Mouse (Mus musculus): ENCODE results near the gene Calm2.

DNA sequence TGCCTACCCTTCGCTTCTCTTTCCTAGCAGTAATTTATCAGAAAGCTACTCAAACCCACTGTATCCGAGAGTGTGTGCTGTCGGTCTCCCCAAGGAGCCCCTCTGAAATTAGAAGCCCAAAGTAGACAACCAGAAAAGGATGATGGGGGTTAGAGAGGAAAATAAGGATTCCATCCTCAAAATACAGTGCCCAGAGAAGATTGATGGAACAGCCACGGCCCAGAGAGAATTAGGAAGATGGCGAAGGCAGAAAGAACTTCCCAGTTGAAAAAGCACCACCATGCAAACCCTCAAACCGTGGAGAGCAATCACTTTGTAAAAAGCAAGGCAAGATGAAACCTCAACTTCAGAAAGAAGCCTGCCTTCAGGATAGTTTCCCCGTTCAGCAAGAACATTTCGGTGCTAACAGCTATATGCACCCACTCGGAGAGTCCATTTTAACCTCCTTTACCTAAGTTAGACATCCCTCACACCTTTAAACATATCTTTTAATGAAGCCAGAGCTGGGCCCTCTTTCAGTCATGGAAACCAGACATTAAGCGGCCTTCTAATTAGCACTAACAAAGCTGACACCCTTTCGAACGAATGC lies 971 bp upstream of the Calm2 start:
- no peak for TF ChIP-seq POLR2A (IDR thresholded peaks at IDR 0.05; ENCODE audit: low read depth, low read length)
- no peak for TF ChIP-seq CTCF (IDR thresholded peaks at IDR 0.05; ENCODE audit: borderline replicate concordance, insufficient read depth, low read length)
